Mouse (Mus musculus) forebrain, embryonic 12.5 days (tissue): ENCODE measurements around the gene Gtf2e1. TPM values are rescaled to one million over a fixed set of nuclear protein-coding genes. Genes with fewer than 3 reads are reported as not detected.

Source experiments
- ATAC-seq: fragments of 200-750 bp; cut with Nextera tagmentation; 2 replicates; pipeline ENCODE4 v1.8.0; 2017; ENCODE audit warnings: moderate TSS enrichment; ENCODE audit not compliant: low FRiP score
- H3K27ac ChIP-seq: fragments of 300-500 bp; sonication (generic); 2 replicates; pipeline ENCODE4 v1.5.1; 2016; ENCODE audit warnings: mild to moderate bottlenecking
- H3K27me3 ChIP-seq: fragments of 300-500 bp; sonication (generic); 2 replicates; pipeline ENCODE4 v1.6.1; 2016; ENCODE audit warnings: mild to moderate bottlenecking
- H3K36me3 ChIP-seq: fragments of 300-500 bp; sonication (generic); replicated peaks from 2 replicates; pipeline ENCODE4 v1.6.1; 2016; ENCODE audit warnings: mild to moderate bottlenecking
- H3K4me1 ChIP-seq: fragments of 300-500 bp; sonication (generic); 2 replicates; pipeline ENCODE4 v1.6.1; 2016
- H3K4me2 ChIP-seq: fragments of 300-500 bp; sonication (generic); 2 replicates; pipeline ENCODE4 v1.6.1; 2016; ENCODE audit warnings: mild to moderate bottlenecking, moderate library complexity
- H3K4me3 ChIP-seq: fragments of 300-500 bp; sonication (generic); replicated peaks from 2 replicates; pipeline ENCODE4 v1.5.1; 2016; ENCODE audit warnings: mild to moderate bottlenecking
- H3K9ac ChIP-seq: fragments of 300-500 bp; sonication (generic); 2 replicates; pipeline ENCODE4 v1.6.1; 2016; ENCODE audit warnings: mild to moderate bottlenecking
- H3K9me3 ChIP-seq: fragments of 300-500 bp; sonication (generic); 2 replicates; pipeline ENCODE4 v1.6.1; 2016
- WGBS: fragments of 180-500 bp; shearing (Covaris S2); methylation state at CpG from one replicate; pipeline ENCODE4 v1.1.7; 2016; 5-methylcytosine and 5-hydroxymethylcytosine counted together
- polyA plus RNA-seq: library from polyadenylated mRNA; unstranded; fragments of >200 nt; fragmentation: Nextera tagmentation; extraction: Ambion mirVana; gene quantifications from 2 replicates; pipeline ENCODE4 v1.2.1, GENCODE M21; 2016

Gtf2e1 gene
- polyA plus RNA-seq, 1 experiment from 2014 or later: 49.3 TPM

GRCm38 (mm10) chr16:37572117-37572754 lies 32.6 kb upstream of the Gtf2e1 start:
- Histone ChIP-seq H3K4me3 (no peak overlapping the region), H3K36me3 (peaks cover 11% of the 10 kb centered on the region), H3K4me2 (no peak overlapping the region), H3K27ac (no peak overlapping the region), H3K9me3 (no peaks in the 10 kb centered on the region), H3K9ac (no peak overlapping the region), H3K4me1 (no peaks in the 10 kb centered on the region; the same call in none of the 2 replicates), H3K27me3 (no peaks in the 10 kb centered on the region; the same call in 1 of the 2 replicates)
- 91% methylated on average over 12 of the region's 12 CpGs for WGBS
- no peak for ATAC-seq

- no peaks in the 10 kb centered on the region for H3K9me3 ChIP-seq
- H3K27me3 ChIP-seq: no peaks in the 10 kb centered on the region; the same call in 1 of the 2 replicates
- no peak overlapping the region for H3K4me3 ChIP-seq
- H3K9ac ChIP-seq: no peak overlapping the region
- H3K4me2 ChIP-seq: no peak overlapping the region
- peaks cover 11% of the 10 kb centered on the region for H3K36me3 ChIP-seq
- H3K4me1 ChIP-seq: peaks cover 5% of the 10 kb centered on the region
- peak overlapping the region; percentile 47 for H3K27ac ChIP-seq
- 58% methylated on average over 3 of the region's 3 CpGs for WGBS
- ATAC-seq: no peak
These were observed 32.0 kb upstream of the Gtf2e1 start for GRCm38 (mm10) chr16:37571554-37571953.

GRCm38 (mm10) chr16:37567113-37568050 lies 27.8 kb upstream of the Gtf2e1 start:
- 74% methylated on average over 12 of the region's 12 CpGs for WGBS
- H3K4me1 ChIP-seq: peaks cover 11% of the 10 kb centered on the region
- H3K4me2 ChIP-seq: no peak overlapping the region
- H3K9me3 ChIP-seq: no peaks in the 10 kb centered on the region
- no peak overlapping the region; the same call in 1 of the 2 replicates for H3K9ac ChIP-seq
- H3K4me3 ChIP-seq: no peak overlapping the region
- H3K27ac ChIP-seq: 0 out of 2 replicates have a peak overlapping the region, but pooled peaks have one; percentile 8
- no peak for ATAC-seq
- H3K36me3 ChIP-seq: peaks cover 1% of the 10 kb centered on the region
- H3K27me3 ChIP-seq: no peaks in the 10 kb centered on the region

- 73% methylated on average over 6 of the region's 6 CpGs for WGBS
- no peak overlapping the region for H3K4me3 ChIP-seq
- H3K27me3 ChIP-seq: no peaks in the 10 kb centered on the region
- H3K36me3 ChIP-seq: no peaks in the 10 kb centered on the region; the same call in 1 of the 2 replicates
- H3K4me2 ChIP-seq: no peak overlapping the region
- H3K9ac ChIP-seq: no peak overlapping the region
- H3K9me3 ChIP-seq: no peaks in the 10 kb centered on the region
- no peak for ATAC-seq
- no peak overlapping the region for H3K27ac ChIP-seq
- H3K4me1 ChIP-seq: peaks cover 11% of the 10 kb centered on the region
These were observed 26.5 kb upstream of the Gtf2e1 start for GRCm38 (mm10) chr16:37566107-37566506.

GRCm38 (mm10) chr16:37565117-37565516 lies 25.5 kb upstream of the Gtf2e1 start:
- ATAC-seq: no peak
- WGBS: 100% methylated on average over 1 of the region's 1 CpGs

GRCm38 (mm10) chr16:37562961-37563360 lies 23.4 kb upstream of the Gtf2e1 start:
- Histone ChIP-seq H3K27ac (no peak overlapping the region), H3K27me3 (no peaks in the 10 kb centered on the region), H3K4me3 (no peak overlapping the region), H3K9ac (no peak overlapping the region), H3K36me3 (peaks cover 10% of the 10 kb centered on the region), H3K4me2 (no peak overlapping the region), H3K4me1 (peaks cover 11% of the 10 kb centered on the region), H3K9me3 (no peaks in the 10 kb centered on the region)
- 84% methylated on average over 5 of the region's 5 CpGs for WGBS
- no peak for ATAC-seq

More at GRCm38 (mm10) chr16:37565117-37565516, 25.5 kb upstream of the Gtf2e1 start:
- Histone ChIP-seq H3K9ac (no peak overlapping the region), H3K27me3 (no peaks in the 10 kb centered on the region), H3K4me2 (no peak overlapping the region), H3K27ac (no peak overlapping the region), H3K36me3 (no peaks in the 10 kb centered on the region; the same call in 1 of the 2 replicates), H3K4me3 (no peak overlapping the region), H3K9me3 (no peaks in the 10 kb centered on the region), H3K4me1 (peaks cover 11% of the 10 kb centered on the region)

GRCm38 (mm10) chr16:37562414-37562813 lies 22.8 kb upstream of the Gtf2e1 start:
- Histone ChIP-seq H3K4me2 (no peak overlapping the region), H3K27ac (no peak overlapping the region), H3K36me3 (peaks cover 16% of the 10 kb centered on the region), H3K9me3 (no peaks in the 10 kb centered on the region), H3K4me1 (peaks cover 11% of the 10 kb centered on the region), H3K9ac (no peak overlapping the region), H3K4me3 (no peak overlapping the region), H3K27me3 (no peaks in the 10 kb centered on the region)
- ATAC-seq: no peak
- WGBS: 54% methylated on average over 6 of the region's 6 CpGs

GRCm38 (mm10) chr16:37552824-37553223 lies 13.2 kb upstream of the Gtf2e1 start:
- Histone ChIP-seq H3K9me3 (no peaks in the 10 kb centered on the region), H3K27me3 (no peaks in the 10 kb centered on the region), H3K4me2 (no peak overlapping the region), H3K36me3 (peaks cover 17% of the 10 kb centered on the region), H3K4me1 (no peaks in the 10 kb centered on the region; the same call in 1 of the 2 replicates), H3K9ac (no peak overlapping the region), H3K4me3 (no peak overlapping the region), H3K27ac (no peak overlapping the region)
- ATAC-seq: no peak
- WGBS: 93% methylated on average over 3 of the region's 3 CpGs

GRCm38 (mm10) chr16:37550981-37551380 lies 11.4 kb upstream of the Gtf2e1 start:
- H3K9ac ChIP-seq: no peak overlapping the region
- no peaks in the 10 kb centered on the region for H3K27me3 ChIP-seq
- 95% methylated on average over 2 of the region's 2 CpGs for WGBS
- no peak overlapping the region for H3K4me3 ChIP-seq
- ATAC-seq: no peak
- H3K9me3 ChIP-seq: no peaks in the 10 kb centered on the region
- H3K27ac ChIP-seq: no peak overlapping the region
- H3K4me1 ChIP-seq: peaks cover 3% of the 10 kb centered on the region; the same call in 1 of the 2 replicates
- H3K4me2 ChIP-seq: no peak overlapping the region
- 0 out of 2 replicates have a peak, but pooled peaks cover 2% of the 10 kb centered on the region for H3K36me3 ChIP-seq

GRCm38 (mm10) chr16:37550266-37550665 lies 10.7 kb upstream of the Gtf2e1 start:
- Histone ChIP-seq H3K36me3 (0 out of 2 replicates have a peak, but pooled peaks cover 2% of the 10 kb centered on the region), H3K4me2 (no peak overlapping the region), H3K4me3 (no peak overlapping the region), H3K9me3 (no peaks in the 10 kb centered on the region), H3K27ac (no peak overlapping the region), H3K27me3 (no peaks in the 10 kb centered on the region), H3K9ac (no peak overlapping the region), H3K4me1 (peaks cover 3% of the 10 kb centered on the region; the same call in 1 of the 2 replicates)
- 72% methylated on average over 3 of the region's 3 CpGs for WGBS
- ATAC-seq: no peak

GRCm38 (mm10) chr16:37546312-37546711 lies 6.7 kb upstream of the Gtf2e1 start:
- Histone ChIP-seq H3K27me3 (no peaks in the 10 kb centered on the region), H3K4me3 (no peak overlapping the region), H3K4me1 (peaks cover 3% of the 10 kb centered on the region; the same call in 1 of the 2 replicates), H3K27ac (no peak overlapping the region), H3K36me3 (peaks cover 10% of the 10 kb centered on the region; the same call in 1 of the 2 replicates), H3K9me3 (no peaks in the 10 kb centered on the region), H3K9ac (no peak overlapping the region), H3K4me2 (no peak overlapping the region)
- 55% methylated on average over 5 of the region's 5 CpGs for WGBS
- no peak for ATAC-seq

GRCm38 (mm10) chr16:37540776-37541175 lies 1.2 kb upstream of the Gtf2e1 start:
- Histone ChIP-seq H3K4me2 (peak overlapping the region; percentile 66), H3K4me3 (peak overlapping the region; percentile 78), H3K27ac (no peak overlapping the region), H3K27me3 (no peaks in the 10 kb centered on the region), H3K9me3 (no peaks in the 10 kb centered on the region), H3K4me1 (peaks cover 29% of the 10 kb centered on the region), H3K36me3 (peaks cover 9% of the 10 kb centered on the region), H3K9ac (no peak overlapping the region)
- ATAC-seq: no peak
- 85% methylated on average over 6 of the region's 6 CpGs for WGBS
